Mouse (Mus musculus) myocyte (in vitro differentiated cells): ENCODE measurements around the gene Wrnip1.

Source experiments
- CEBPB ChIP-seq: IDR thresholded peaks from 2 replicates; pipeline ENCODE4 v1.6.1; 2011; ENCODE audit warnings: mild to moderate bottlenecking, moderate library complexity; ENCODE audit not compliant: poor library complexity, insufficient read depth, severe bottlenecking
- E2F4 ChIP-seq: IDR thresholded peaks from one replicate; pipeline ENCODE4 v1.6.1; 2011; ENCODE audit warnings: mild to moderate bottlenecking, control low read depth, moderate library complexity; ENCODE audit not compliant: insufficient read depth
- MYOG ChIP-seq, 3 experiments: IDR thresholded peaks; one replicate each; pipeline ENCODE4 v1.6.1; 2011; ENCODE audit warnings: control low read depth in 2 of 3, low read depth in 2 of 3, mild to moderate bottlenecking in 2 of 3; ENCODE audit not compliant: insufficient read length in 2 of 3, control insufficient read depth in 1 of 3, insufficient read depth in 1 of 3
- POLR2A ChIP-seq: IDR thresholded peaks from one replicate; pipeline ENCODE4 v1.6.1; 2011; ENCODE audit warnings: low read depth, mild to moderate bottlenecking, control low read depth, moderate library complexity; ENCODE audit not compliant: insufficient read length

DNA sequence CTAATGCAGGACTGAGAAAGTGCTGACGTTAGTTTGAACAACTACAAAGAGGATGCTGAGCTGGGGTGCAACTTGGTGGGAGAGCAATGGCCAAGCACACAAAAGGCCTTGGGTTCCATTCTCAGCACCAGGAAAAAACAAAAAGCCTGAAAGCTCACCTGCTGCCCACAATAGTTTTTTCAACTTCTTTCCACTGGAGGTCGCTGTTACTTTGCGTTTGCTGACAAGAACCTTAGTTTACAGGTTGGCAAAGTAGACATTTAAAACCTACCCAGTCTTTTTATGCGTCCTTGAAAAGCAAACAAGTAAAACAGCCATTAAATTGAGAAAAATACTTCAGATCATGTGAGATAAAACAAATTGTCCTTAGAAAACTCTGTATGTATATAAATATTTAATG lies 33.7 kb upstream of the Wrnip1 start:
- TF ChIP-seq POLR2A (no peak), CEBPB (no peak), MYOG (IDR thresholded peaks at IDR 0.05; ENCODE audit: control insufficient read depth in 1 of 3, insufficient read depth in 1 of 3, insufficient read length in 2 of 3, low read depth in 2 of 3) (no peak), E2F4 (no peak)
